16 mouse cellular contexts compared by ENCODE assay signal in genomic region chr9:51462463-51463024, GRCm38 (mm10).
"Had no signal": no experiment of that assay in that cellular context is flagged by ENCODE, and none has a peak within 500 bp of the region (broad histone marks: within the 10 kb centered on the region; RNA-seq: fewer than 3 reads in every experiment).

No protein-coding gene starts in this region.

- H3K27me3 ChIP-seq: megakaryocyte, embryonic 14.5 days; midbrain, embryonic 13.5 days; midbrain, embryonic 15.5 days; neural tube, embryonic 12.5 days; stomach, embryonic 15.5 days had no signal

- H3K27ac ChIP-seq: macrophage; midbrain, embryonic 13.5 days; midbrain, embryonic 15.5 days; neural tube, embryonic 12.5 days; stomach, embryonic 15.5 days; stomach, postnatal 0 days had no signal

- H3K4me3 ChIP-seq: megakaryocyte, embryonic 14.5 days; midbrain, embryonic 13.5 days; midbrain, embryonic 15.5 days; neural tube, embryonic 12.5 days; stomach, embryonic 15.5 days had no signal

- H3K36me3 ChIP-seq: midbrain, embryonic 13.5 days; midbrain, embryonic 15.5 days; neural tube, embryonic 12.5 days; stomach, embryonic 15.5 days had no signal

- H3K4me2 ChIP-seq: midbrain, embryonic 11.5 days; midbrain, embryonic 13.5 days; midbrain, embryonic 15.5 days; neural tube, embryonic 12.5 days; stomach, embryonic 15.5 days had no signal

- ATAC-seq: liver, postnatal 0 days; midbrain, embryonic 13.5 days; midbrain, embryonic 15.5 days had no signal

- DNase-seq: liver, postnatal 0 days; lung, adult 2 months; lung, postnatal 10 days; lung, postnatal 36 days; right cerebral cortex, postnatal 14 days; thymus, adult 2 months; thymus, postnatal 25 days; thymus, postnatal 4 days had no signal

- H3K9ac ChIP-seq: liver, postnatal 0 days; midbrain, embryonic 13.5 days; midbrain, embryonic 15.5 days; neural tube, embryonic 12.5 days; stomach, embryonic 15.5 days had no signal

- H3K4me1 ChIP-seq: megakaryocyte, embryonic 14.5 days; midbrain, embryonic 13.5 days; midbrain, embryonic 15.5 days; neural tube, embryonic 12.5 days; stomach, embryonic 15.5 days had no signal

- H3K9me3 ChIP-seq: megakaryocyte, embryonic 14.5 days; midbrain, embryonic 13.5 days; midbrain, embryonic 15.5 days; neural tube, embryonic 12.5 days; stomach, embryonic 15.5 days had no signal
